Mouse (Mus musculus) thymus, adult 2 months (tissue): ENCODE measurements around the gene Supt20. TPM values are rescaled to one million over a fixed set of nuclear protein-coding genes. Genes with fewer than 3 reads are reported as not detected.

Experiments
- DNase-seq: peaks from one replicate; pipeline ENCODE4 v3.0.0; 2021
- H3K27ac ChIP-seq: fragments of 200-500 bp; 2 replicates; pipeline ENCODE4 v1.5.1; 2012; ENCODE audit warnings: low read length, control low read depth; ENCODE audit not compliant: control insufficient read depth, insufficient read depth
- H3K27me3 ChIP-seq: fragments of 200-500 bp; 2 replicates; pipeline ENCODE4 v1.6.1; 2012; ENCODE audit warnings: mild to moderate bottlenecking, low read length, moderate library complexity, mixed read lengths; ENCODE audit not compliant: control insufficient read depth, insufficient read depth
- H3K36me3 ChIP-seq: fragments of 200-500 bp; 2 replicates; pipeline ENCODE4 v1.6.1; 2012; ENCODE audit warnings: mild to moderate bottlenecking, low read length, moderate library complexity; ENCODE audit not compliant: control insufficient read depth, insufficient read depth
- H3K4me1 ChIP-seq: fragments of 200-500 bp; replicated peaks from 2 replicates; pipeline ENCODE4 v1.6.1; 2012; ENCODE audit warnings: low read length; ENCODE audit not compliant: control insufficient read depth, insufficient read depth
- H3K4me3 ChIP-seq: fragments of 200-500 bp; 2 replicates; pipeline ENCODE4 v1.5.1; 2012; ENCODE audit warnings: mild to moderate bottlenecking, low read length, control low read depth, moderate library complexity; ENCODE audit not compliant: control insufficient read depth, insufficient read depth
- CTCF ChIP-seq: fragments of 200-500 bp; IDR thresholded peaks from 2 replicates; pipeline ENCODE4 v1.5.1; 2012; ENCODE audit warnings: mild to moderate bottlenecking, control low read depth, low read length, moderate library complexity, borderline replicate concordance; ENCODE audit not compliant: control insufficient read depth, poor library complexity, insufficient read depth; ENCODE audit errors: extremely low read depth
- POLR2A ChIP-seq: fragments of 200-500 bp; IDR thresholded peaks from 2 replicates; pipeline ENCODE4 v1.6.1; 2012; ENCODE audit warnings: mild to moderate bottlenecking, low read length, control low read depth, moderate library complexity; ENCODE audit not compliant: control insufficient read depth, poor library complexity, insufficient read depth; ENCODE audit errors: extremely low read depth
- WGBS: fragments of 180-500 bp; shearing (Covaris S2); methylation state at CpG from one replicate; pipeline ENCODE4 v1.1.7; 2018; 5-methylcytosine and 5-hydroxymethylcytosine counted together
- polyA plus RNA-seq: library from polyadenylated mRNA; depleted of rRNA; stranded (reverse); fragments of >200 nt; gene quantifications from 2 replicates; pipeline ENCODE4 v1.2.3, GENCODE M21; 2012

Supt20 gene
- polyA plus RNA-seq, 1 experiment, result 117 TPM

GRCm38 (mm10) chr3:54717348-54717747 is 24.7 kb downstream of the Supt20 start:
- DNase-seq, result no peak
- Histone ChIP-seq H3K4me3 (no peak overlapping the region), H3K27ac (no peak overlapping the region), H3K27me3 (no peaks in the 10 kb centered on the region), H3K36me3 (peaks cover 72% of the 10 kb centered on the region), H3K4me1 (no peaks in the 10 kb centered on the region)
- TF ChIP-seq CTCF (no peak), POLR2A (no peak)
- WGBS, result 97% methylated on average over 6 of the region's 6 CpGs

- H3K36me3 ChIP-seq, result peaks cover 68% of the 10 kb centered on the region
- no peaks in the 10 kb centered on the region for H3K27me3 ChIP-seq
- no peak overlapping the region for H3K27ac ChIP-seq
- no peak overlapping the region for H3K4me3 ChIP-seq
- H3K4me1 ChIP-seq, result peaks cover 3% of the 10 kb centered on the region
- 67% methylated on average over 3 of the region's 3 CpGs for WGBS
- TF ChIP-seq POLR2A (no peak), CTCF (no peak)
- no peak for DNase-seq
Measured at GRCm38 (mm10) chr3:54718947-54719346, 26.3 kb downstream of the Supt20 start.

- Histone ChIP-seq H3K27me3 (no peaks in the 10 kb centered on the region), H3K27ac (peak overlapping the region; percentile 86), H3K36me3 (peaks cover 51% of the 10 kb centered on the region), H3K4me3 (no peak overlapping the region), H3K4me1 (peaks cover 5% of the 10 kb centered on the region)
- WGBS, result 53% methylated on average over 10 of the region's 10 CpGs
- DNase-seq, result peak; percentile 24
- TF ChIP-seq POLR2A (no peak), CTCF (no peak)
Measured at GRCm38 (mm10) chr3:54723741-54724500, 31.3 kb downstream of the Supt20 start.

- no peak for DNase-seq
- H3K27ac ChIP-seq, result no peak overlapping the region
- no peak overlapping the region for H3K4me3 ChIP-seq
- 88% methylated on average over 2 of the region's 2 CpGs for WGBS
- H3K4me1 ChIP-seq, result peaks cover 5% of the 10 kb centered on the region
- H3K36me3 ChIP-seq, result peaks cover 61% of the 10 kb centered on the region
- no peaks in the 10 kb centered on the region for H3K27me3 ChIP-seq
- TF ChIP-seq CTCF, result no peak
- no peak for TF ChIP-seq POLR2A
Measured at GRCm38 (mm10) chr3:54725344-54725743, 32.7 kb downstream of the Supt20 start.

- H3K4me1 ChIP-seq, result peaks cover 5% of the 10 kb centered on the region
- WGBS, result 96% methylated on average over 2 of the region's 2 CpGs
- no peak for DNase-seq
- H3K27me3 ChIP-seq, result no peaks in the 10 kb centered on the region
- H3K27ac ChIP-seq, result no peak overlapping the region
- TF ChIP-seq CTCF (no peak), POLR2A (no peak)
- H3K4me3 ChIP-seq, result no peak overlapping the region
- peaks cover 53% of the 10 kb centered on the region for H3K36me3 ChIP-seq
Measured at GRCm38 (mm10) chr3:54727588-54727987, 35.0 kb downstream of the Supt20 start.

GRCm38 (mm10) chr3:54728100-54728499 is 35.5 kb downstream of the Supt20 start:
- TF ChIP-seq CTCF, result no peak
- no peak for TF ChIP-seq POLR2A
- no peaks in the 10 kb centered on the region for H3K27me3 ChIP-seq
- peaks cover 49% of the 10 kb centered on the region for H3K36me3 ChIP-seq
- H3K4me1 ChIP-seq, result peaks cover 5% of the 10 kb centered on the region
- 93% methylated on average over 6 of the region's 6 CpGs for WGBS
- H3K27ac ChIP-seq, result no peak overlapping the region
- H3K4me3 ChIP-seq, result no peak overlapping the region
- no peak for DNase-seq
